Mouse (Mus musculus) liver, postnatal 0 days (tissue): Measurements from ENCODE around the gene Slc38a10. TPM values are rescaled to one million over a fixed set of nuclear protein-coding genes. Genes with fewer than 3 reads are reported as not detected.
A peak's percentile ranks its signal among the peaks of the same experiment; 100 is the strongest.

Experiments
- ATAC-seq: fragments of 200-750 bp; cut with Nextera tagmentation; 2 replicates; pipeline ENCODE4 v1.8.0; 2017; ENCODE audit warnings: mild to moderate bottlenecking, moderate library complexity
- DNase-seq: peaks from one replicate; pipeline ENCODE4 v3.0.0-alpha.2; 2016
- H3K27ac ChIP-seq: fragments of 300-500 bp; sonication (generic); 2 replicates; pipeline ENCODE4 v1.5.1; 2014; ENCODE audit warnings: antibody characterized with exemption, moderate library complexity, mild to moderate bottlenecking, low read depth
- H3K27me3 ChIP-seq: fragments of 300-500 bp; sonication (generic); 2 replicates; pipeline ENCODE4 v1.6.1; 2014; ENCODE audit warnings: low read length, control low read depth, mixed read lengths; ENCODE audit not compliant: insufficient read depth
- H3K36me3 ChIP-seq: fragments of 300-500 bp; sonication (generic); replicated peaks from 2 replicates; pipeline ENCODE4 v1.6.1; 2014; ENCODE audit warnings: mild to moderate bottlenecking, control low read depth, low read length, moderate library complexity, mixed read lengths; ENCODE audit not compliant: insufficient read depth
- H3K4me1 ChIP-seq: fragments of 300-500 bp; sonication (generic); 2 replicates; pipeline ENCODE4 v1.6.1; 2014; ENCODE audit warnings: antibody characterized with exemption, mild to moderate bottlenecking, control low read depth; ENCODE audit not compliant: insufficient read depth
- H3K4me2 ChIP-seq: fragments of 300-500 bp; sonication (generic); 2 replicates; pipeline ENCODE4 v1.6.1; 2014; ENCODE audit warnings: low read depth, mild to moderate bottlenecking, low read length, moderate library complexity, mixed read lengths
- H3K4me3 ChIP-seq: fragments of 300-500 bp; sonication (generic); 2 replicates; pipeline ENCODE4 v1.5.1; 2014; ENCODE audit warnings: low read depth, low read length
- H3K9ac ChIP-seq: fragments of 300-500 bp; sonication (generic); replicated peaks from 2 replicates; pipeline ENCODE4 v1.6.1; 2014; ENCODE audit warnings: mild to moderate bottlenecking, moderate library complexity
- H3K9me3 ChIP-seq: fragments of 300-500 bp; sonication (generic); 2 replicates; pipeline ENCODE4 v1.6.1; 2016; ENCODE audit warnings: mild to moderate bottlenecking, control low read depth, low read length, mixed read lengths
- CTCF ChIP-seq: sonication (generic); IDR thresholded peaks from 2 replicates; pipeline ENCODE4 v1.5.1; 2016; ENCODE audit warnings: antibody characterized with exemption, low read depth
- EP300 ChIP-seq: IDR thresholded peaks from 2 replicates; pipeline ENCODE4 v1.6.1; 2016; ENCODE audit warnings: antibody characterized with exemption, low read depth, mild to moderate bottlenecking
- WGBS: fragments of 180-500 bp; shearing (Covaris S2); extraction: QIAGEN DNeasy Blood & Tissue Kit; methylation state at CpG from one replicate; pipeline ENCODE4 v1.1.7; 2014; ENCODE audit not compliant: insufficient replicate concordance; 5-methylcytosine and 5-hydroxymethylcytosine counted together
- polyA plus RNA-seq: library from polyadenylated mRNA; unstranded; fragments of >200 nt; fragmentation: Nextera tagmentation; extraction: Ambion mirVana; gene quantifications from 2 replicates; pipeline ENCODE4 v1.2.1, GENCODE M21; 2015

The Slc38a10 gene
- polyA plus RNA-seq, 1 experiment from 2014 or later, result 28.0 TPM

GRCm38 (mm10) chr11:120080282-120080681 lies 70.9 kb downstream of the Slc38a10 start:
- no peaks in the 10 kb centered on the region for H3K9me3 ChIP-seq
- 81% methylated on average over 6 of the region's 6 CpGs for WGBS
- 0 out of 2 replicates have a peak, but pooled peaks cover under 1% of the 10 kb centered on the region for H3K4me1 ChIP-seq
- no peak overlapping the region for H3K4me2 ChIP-seq
- DNase-seq, result no peak
- no peak overlapping the region for H3K27ac ChIP-seq
- peaks cover 5% of the 10 kb centered on the region for H3K36me3 ChIP-seq
- H3K9ac ChIP-seq, result no peak overlapping the region
- ATAC-seq, result no peak
- H3K27me3 ChIP-seq, result no peaks in the 10 kb centered on the region
- TF ChIP-seq CTCF (no peak), EP300 (no peak)
- no peak overlapping the region for H3K4me3 ChIP-seq

- Histone ChIP-seq H3K4me2 (no peak overlapping the region), H3K9ac (no peak overlapping the region), H3K27ac (no peak overlapping the region), H3K4me3 (no peak overlapping the region), H3K36me3 (peaks cover 5% of the 10 kb centered on the region), H3K4me1 (no peaks in the 10 kb centered on the region), H3K27me3 (no peaks in the 10 kb centered on the region), H3K9me3 (no peaks in the 10 kb centered on the region)
- no peak for TF ChIP-seq EP300
- TF ChIP-seq CTCF, result no peak
- ATAC-seq (no peak), DNase-seq (no peak)
- 71% methylated on average over 3 of the region's 3 CpGs for WGBS
Observed at GRCm38 (mm10) chr11:120076191-120076590, 75.0 kb downstream of the Slc38a10 start.

GRCm38 (mm10) chr11:120072986-120073647 lies 78.0 kb downstream of the Slc38a10 start:
- H3K9ac ChIP-seq, result no peak overlapping the region
- H3K4me1 ChIP-seq, result no peaks in the 10 kb centered on the region
- peak; percentile 37; the same call in 1 of the 2 replicates for ATAC-seq
- H3K27me3 ChIP-seq, result no peaks in the 10 kb centered on the region
- no peaks in the 10 kb centered on the region for H3K9me3 ChIP-seq
- H3K27ac ChIP-seq, result no peak overlapping the region
- no peak for DNase-seq
- WGBS, result 81% methylated on average over 9 of the region's 9 CpGs
- no peak overlapping the region for H3K4me2 ChIP-seq
- TF ChIP-seq CTCF (peak; percentile 46), EP300 (no peak)
- peaks cover 8% of the 10 kb centered on the region; the same call in 1 of the 2 replicates for H3K36me3 ChIP-seq
- no peak overlapping the region for H3K4me3 ChIP-seq

GRCm38 (mm10) chr11:120071731-120072320 lies 79.3 kb downstream of the Slc38a10 start:
- Histone ChIP-seq H3K4me1 (no peaks in the 10 kb centered on the region), H3K9me3 (no peaks in the 10 kb centered on the region), H3K27me3 (no peaks in the 10 kb centered on the region), H3K36me3 (peaks cover 8% of the 10 kb centered on the region; the same call in 1 of the 2 replicates), H3K27ac (no peak overlapping the region), H3K4me3 (no peak overlapping the region), H3K9ac (no peak overlapping the region), H3K4me2 (no peak overlapping the region)
- ATAC-seq, result no peak
- TF ChIP-seq EP300, result no peak
- no peak for TF ChIP-seq CTCF
- 75% methylated on average over 7 of the region's 7 CpGs for WGBS
- no peak for DNase-seq

GRCm38 (mm10) chr11:120071065-120071464 lies 80.1 kb downstream of the Slc38a10 start:
- TF ChIP-seq EP300 (no peak), CTCF (no peak)
- Histone ChIP-seq H3K27me3 (no peaks in the 10 kb centered on the region), H3K9me3 (no peaks in the 10 kb centered on the region), H3K4me2 (no peak overlapping the region), H3K4me3 (no peak overlapping the region), H3K4me1 (no peaks in the 10 kb centered on the region), H3K27ac (no peak overlapping the region), H3K36me3 (peaks cover 7% of the 10 kb centered on the region; the same call in 1 of the 2 replicates), H3K9ac (no peak overlapping the region)
- ATAC-seq, result peak; percentile 34
- 75% methylated on average over 12 of the region's 12 CpGs for WGBS
- DNase-seq, result no peak

- 90% methylated on average over 26 of the region's 27 CpGs for WGBS
- no peak overlapping the region for H3K4me2 ChIP-seq
- no peaks in the 10 kb centered on the region for H3K27me3 ChIP-seq
- peaks cover 3% of the 10 kb centered on the region; the same call in 1 of the 2 replicates for H3K4me1 ChIP-seq
- DNase-seq, result no peak
- H3K9me3 ChIP-seq, result no peaks in the 10 kb centered on the region
- H3K4me3 ChIP-seq, result no peak overlapping the region
- TF ChIP-seq CTCF (no peak), EP300 (no peak)
- ATAC-seq, result no peak
- H3K27ac ChIP-seq, result no peak overlapping the region
- H3K36me3 ChIP-seq, result peaks cover 7% of the 10 kb centered on the region; the same call in 1 of the 2 replicates
- H3K9ac ChIP-seq, result no peak overlapping the region
Observed at GRCm38 (mm10) chr11:120070286-120070930, 80.7 kb downstream of the Slc38a10 start.
